Mouse (Mus musculus) olfactory bulb, adult 2 months (tissue): ENCODE data around the gene Gm36079. TPM values are rescaled to one million over a fixed set of nuclear protein-coding genes. Genes with fewer than 3 reads are reported as not detected.
"Not testable (repeated sequence)": the region's sequence is repeated elsewhere in the genome, so short reads cannot be mapped to it uniquely, and the experiment has no call there.

Experiments
- H3K27ac ChIP-seq: fragments of 200-500 bp; 2 replicates; pipeline ENCODE4 v1.5.1; 2012; ENCODE audit warnings: low read depth, low read length; ENCODE audit not compliant: insufficient read depth
- H3K4me1 ChIP-seq: fragments of 200-500 bp; 2 replicates; pipeline ENCODE4 v1.6.1; 2012; ENCODE audit warnings: low read length; ENCODE audit not compliant: control insufficient read depth, insufficient read depth
- H3K4me3 ChIP-seq: fragments of 200-500 bp; 2 replicates; pipeline ENCODE4 v1.5.1; 2012; ENCODE audit warnings: mild to moderate bottlenecking, low read depth, low read length, moderate library complexity; ENCODE audit not compliant: insufficient read depth
- WGBS: fragments of 180-500 bp; shearing (Covaris S2); methylation state at CpG from one replicate; pipeline ENCODE4 v1.1.7; 2018; 5-methylcytosine and 5-hydroxymethylcytosine counted together
- polyA plus RNA-seq: library from polyadenylated mRNA; stranded (reverse); fragments of >200 nt; gene quantifications from 2 replicates; pipeline ENCODE4 v1.2.4, GENCODE M21; 2012; ENCODE audit warnings: low replicate concordance; ENCODE audit not compliant: missing spikeins, insufficient read depth, insufficient read length

Gene Gm36079
- not detected in 2 replicates for polyA plus RNA-seq

- not testable (repeated sequence) for H3K27ac ChIP-seq, H3K4me1 ChIP-seq, H3K4me3 ChIP-seq
- WGBS, result 0% methylated on average over 4 of the region's 17 CpGs
Observed at GRCm38 (mm10) chr13:120026911-120027310, at the start of gene Gm36079. TSS of gene Gm36079 (minus strand) at chr13:120027011.

- H3K4me3 ChIP-seq, H3K4me1 ChIP-seq, H3K27ac ChIP-seq: not testable (repeated sequence)
- no CpG with 5 or more reads among the region's 13 CpGs for WGBS
Observed at GRCm38 (mm10) chr13:120070878-120071277, 44.1 kb upstream of the Gm36079 start.

- H3K4me3 ChIP-seq, H3K4me1 ChIP-seq, H3K27ac ChIP-seq: not testable (repeated sequence)
- WGBS, result no CpG with 5 or more reads among the region's 12 CpGs
Observed at GRCm38 (mm10) chr13:120070012-120070598, 43.3 kb upstream of the Gm36079 start.

- no CpG with 5 or more reads among the region's 22 CpGs for WGBS
- H3K27ac ChIP-seq, H3K4me3 ChIP-seq, H3K4me1 ChIP-seq: not testable (repeated sequence)
Observed at GRCm38 (mm10) chr13:120063439-120064089, 36.8 kb upstream of the Gm36079 start.

- no CpG with 5 or more reads among the region's 4 CpGs for WGBS
- not testable (repeated sequence) for H3K4me3 ChIP-seq, H3K4me1 ChIP-seq, H3K27ac ChIP-seq
Observed at GRCm38 (mm10) chr13:120062903-120063302, 36.1 kb upstream of the Gm36079 start.

- not testable (repeated sequence) for H3K4me3 ChIP-seq, H3K27ac ChIP-seq, H3K4me1 ChIP-seq
Observed at GRCm38 (mm10) chr13:120052085-120052484, 25.3 kb upstream of the Gm36079 start, which contains the start of gene Gm21188. TSS of gene Gm21188 (minus strand) at chr13:120052194.

- H3K27ac ChIP-seq, H3K4me1 ChIP-seq, H3K4me3 ChIP-seq: not testable (repeated sequence)
- WGBS, result no CpG with 5 or more reads among the region's 5 CpGs
Observed at GRCm38 (mm10) chr13:120048608-120049007, 21.8 kb upstream of the Gm36079 start.

GRCm38 (mm10) chr13:120048186-120048585 is 21.4 kb upstream of the Gm36079 start:
- WGBS, result no CpG with 5 or more reads among the region's 2 CpGs
- not testable (repeated sequence) for H3K4me3 ChIP-seq, H3K27ac ChIP-seq, H3K4me1 ChIP-seq

GRCm38 (mm10) chr13:120046422-120047209 is 19.8 kb upstream of the Gm36079 start:
- WGBS, result 1% methylated on average over 14 of the region's 40 CpGs
- H3K27ac ChIP-seq, H3K4me3 ChIP-seq, H3K4me1 ChIP-seq: not testable (repeated sequence)

- H3K27ac ChIP-seq, H3K4me3 ChIP-seq, H3K4me1 ChIP-seq: not testable (repeated sequence)
- no CpG with 5 or more reads among the region's 1 CpGs for WGBS
Observed at GRCm38 (mm10) chr13:120041145-120041544, 14.3 kb upstream of the Gm36079 start.

- H3K27ac ChIP-seq, H3K4me1 ChIP-seq, H3K4me3 ChIP-seq: not testable (repeated sequence)
- WGBS, result 4% methylated on average over 6 of the region's 6 CpGs
Observed at GRCm38 (mm10) chr13:120037881-120038280, 11.1 kb upstream of the Gm36079 start.

GRCm38 (mm10) chr13:120036577-120037115 is 9.8 kb upstream of the Gm36079 start:
- H3K4me3 ChIP-seq, H3K4me1 ChIP-seq, H3K27ac ChIP-seq: not testable (repeated sequence)
- WGBS, result 3% methylated on average over 24 of the region's 25 CpGs

- 0% methylated on average over 8 of the region's 18 CpGs for WGBS
- not testable (repeated sequence) for H3K4me3 ChIP-seq, H3K27ac ChIP-seq, H3K4me1 ChIP-seq
Observed at GRCm38 (mm10) chr13:120035151-120035550, 8.3 kb upstream of the Gm36079 start.

GRCm38 (mm10) chr13:120034637-120035036 is 7.8 kb upstream of the Gm36079 start:
- H3K4me1 ChIP-seq, H3K27ac ChIP-seq, H3K4me3 ChIP-seq: not testable (repeated sequence)
- WGBS, result 3% methylated on average over 3 of the region's 10 CpGs
